Mouse (Mus musculus) lung, embryonic 16.5 days (tissue): ENCODE measurements around the gene Ocm. TPM values are rescaled to one million over a fixed set of nuclear protein-coding genes. Genes with fewer than 3 reads are reported as not detected.

ENCODE experiments used
- ATAC-seq: fragments of 200-750 bp; cut with Nextera tagmentation; 2 replicates; pipeline ENCODE4 v1.8.0; 2017; ENCODE audit warnings: low read depth, mild to moderate bottlenecking, moderate library complexity
- H3K27ac ChIP-seq: fragments of 300-500 bp; sonication (generic); 2 replicates; pipeline ENCODE4 v1.5.1; 2014; ENCODE audit warnings: mild to moderate bottlenecking, control low read depth, low read length
- H3K27me3 ChIP-seq: fragments of 300-500 bp; sonication (generic); 2 replicates; pipeline ENCODE4 v1.6.1; 2014; ENCODE audit warnings: low read depth, low read length, mixed read lengths; ENCODE audit not compliant: control insufficient read depth, insufficient read depth
- H3K36me3 ChIP-seq: fragments of 300-500 bp; sonication (generic); 2 replicates; pipeline ENCODE4 v1.6.1; 2014; ENCODE audit warnings: low read length; ENCODE audit not compliant: control insufficient read depth, insufficient read depth
- H3K4me1 ChIP-seq: fragments of 300-500 bp; sonication (generic); replicated peaks from 2 replicates; pipeline ENCODE4 v1.6.1; 2014; ENCODE audit warnings: low read length, mixed read lengths; ENCODE audit not compliant: control insufficient read depth, insufficient read depth
- H3K4me2 ChIP-seq: fragments of 300-500 bp; sonication (generic); 2 replicates; pipeline ENCODE4 v1.6.1; 2014; ENCODE audit warnings: low read depth, low read length, control low read depth
- H3K4me3 ChIP-seq: fragments of 300-500 bp; sonication (generic); 2 replicates; pipeline ENCODE4 v1.5.1; 2014; ENCODE audit warnings: mild to moderate bottlenecking, low read length, control low read depth
- H3K9ac ChIP-seq: fragments of 300-500 bp; sonication (generic); 2 replicates; pipeline ENCODE4 v1.6.1; 2014; ENCODE audit warnings: low read length, control low read depth
- H3K9me3 ChIP-seq: fragments of 300-500 bp; sonication (generic); 2 replicates; pipeline ENCODE4 v1.6.1; 2016; ENCODE audit warnings: low read length; ENCODE audit not compliant: control insufficient read depth
- WGBS: fragments of 180-500 bp; shearing (Covaris S2); extraction: QIAGEN DNeasy Blood & Tissue Kit; methylation state at CpG from one replicate; pipeline ENCODE4 v1.1.7; 2014; 5-methylcytosine and 5-hydroxymethylcytosine counted together
- polyA plus RNA-seq: library from polyadenylated mRNA; unstranded; fragments of >200 nt; fragmentation: Nextera tagmentation; extraction: Ambion mirVana; gene quantifications from 2 replicates; pipeline ENCODE4 v1.2.1, GENCODE M21; 2015

The Ocm gene
- polyA plus RNA-seq, 1 experiment from 2014 or later, result 0.24 TPM

GRCm38 (mm10) chr5:144043166-144043565 is 16.7 kb upstream of the Ocm start:
- no peak overlapping the region for H3K4me3 ChIP-seq
- no peaks in the 10 kb centered on the region for H3K9me3 ChIP-seq
- no peak overlapping the region for H3K9ac ChIP-seq
- no peak overlapping the region for H3K27ac ChIP-seq
- no peaks in the 10 kb centered on the region for H3K36me3 ChIP-seq
- H3K4me2 ChIP-seq, result no peak overlapping the region
- 80% methylated on average over 11 of the region's 11 CpGs for WGBS
- no peaks in the 10 kb centered on the region for H3K27me3 ChIP-seq
- no peak for ATAC-seq
- H3K4me1 ChIP-seq, result no peaks in the 10 kb centered on the region

- no peaks in the 10 kb centered on the region for H3K27me3 ChIP-seq
- 0 out of 2 replicates have a peak overlapping the region, but pooled peaks have one; percentile 25 for H3K9ac ChIP-seq
- no peak overlapping the region for H3K4me3 ChIP-seq
- H3K4me1 ChIP-seq, result no peaks in the 10 kb centered on the region
- peak; percentile 51; the same call in 1 of the 2 replicates for ATAC-seq
- H3K4me2 ChIP-seq, result peak overlapping the region; percentile 27
- 37% methylated on average over 11 of the region's 11 CpGs for WGBS
- no peaks in the 10 kb centered on the region for H3K36me3 ChIP-seq
- H3K27ac ChIP-seq, result no peak overlapping the region
- H3K9me3 ChIP-seq, result no peaks in the 10 kb centered on the region
Observed at GRCm38 (mm10) chr5:144040720-144041364, 14.4 kb upstream of the Ocm start.

GRCm38 (mm10) chr5:144039886-144040285 is 13.4 kb upstream of the Ocm start:
- no peak overlapping the region for H3K9ac ChIP-seq
- H3K9me3 ChIP-seq, result no peaks in the 10 kb centered on the region
- WGBS, result 82% methylated on average over 5 of the region's 5 CpGs
- H3K27me3 ChIP-seq, result no peaks in the 10 kb centered on the region
- H3K36me3 ChIP-seq, result no peaks in the 10 kb centered on the region
- no peak for ATAC-seq
- H3K4me1 ChIP-seq, result no peaks in the 10 kb centered on the region
- H3K4me3 ChIP-seq, result no peak overlapping the region
- no peak overlapping the region for H3K27ac ChIP-seq
- no peak overlapping the region for H3K4me2 ChIP-seq

GRCm38 (mm10) chr5:144039156-144039675 is 12.7 kb upstream of the Ocm start:
- Histone ChIP-seq H3K36me3 (no peaks in the 10 kb centered on the region), H3K27me3 (no peaks in the 10 kb centered on the region), H3K4me2 (no peak overlapping the region), H3K9me3 (no peaks in the 10 kb centered on the region), H3K4me3 (no peak overlapping the region), H3K4me1 (no peaks in the 10 kb centered on the region), H3K9ac (no peak overlapping the region), H3K27ac (no peak overlapping the region)
- ATAC-seq, result no peak
- 73% methylated on average over 9 of the region's 9 CpGs for WGBS

- H3K9ac ChIP-seq, result no peak overlapping the region
- no peak overlapping the region for H3K4me2 ChIP-seq
- no peaks in the 10 kb centered on the region for H3K9me3 ChIP-seq
- no peak overlapping the region for H3K4me3 ChIP-seq
- H3K27me3 ChIP-seq, result no peaks in the 10 kb centered on the region
- 55% methylated on average over 17 of the region's 17 CpGs for WGBS
- no peak overlapping the region for H3K27ac ChIP-seq
- no peaks in the 10 kb centered on the region for H3K36me3 ChIP-seq
- no peaks in the 10 kb centered on the region for H3K4me1 ChIP-seq
- ATAC-seq, result no peak
Observed at GRCm38 (mm10) chr5:144036952-144037351, 10.5 kb upstream of the Ocm start.

- no peaks in the 10 kb centered on the region for H3K27me3 ChIP-seq
- H3K27ac ChIP-seq, result no peak overlapping the region
- H3K9ac ChIP-seq, result no peak overlapping the region
- H3K36me3 ChIP-seq, result no peaks in the 10 kb centered on the region
- H3K9me3 ChIP-seq, result no peaks in the 10 kb centered on the region
- H3K4me1 ChIP-seq, result no peaks in the 10 kb centered on the region
- ATAC-seq, result no peak
- no peak overlapping the region for H3K4me3 ChIP-seq
- no peak overlapping the region for H3K4me2 ChIP-seq
- 59% methylated on average over 7 of the region's 7 CpGs for WGBS
Observed at GRCm38 (mm10) chr5:144034567-144034966, 8.1 kb upstream of the Ocm start.

- ATAC-seq, result no peak
- H3K36me3 ChIP-seq, result no peaks in the 10 kb centered on the region
- no peaks in the 10 kb centered on the region for H3K4me1 ChIP-seq
Observed at GRCm38 (mm10) chr5:144032491-144032890, 6.0 kb upstream of the Ocm start.

GRCm38 (mm10) chr5:144015845-144016244 is 10.6 kb downstream of the Ocm start:
- no peak for ATAC-seq
- Histone ChIP-seq H3K4me1 (0 out of 2 replicates have a peak, but pooled peaks cover 2% of the 10 kb centered on the region), H3K27ac (no peak overlapping the region), H3K4me3 (no peak overlapping the region), H3K9ac (no peak overlapping the region), H3K4me2 (no peak overlapping the region), H3K27me3 (no peaks in the 10 kb centered on the region), H3K36me3 (peaks cover 2% of the 10 kb centered on the region), H3K9me3 (no peaks in the 10 kb centered on the region)
- 86% methylated on average over 9 of the region's 9 CpGs for WGBS

More at GRCm38 (mm10) chr5:144032491-144032890, 6.0 kb upstream of the Ocm start:
- Histone ChIP-seq H3K9ac (no peak overlapping the region), H3K4me3 (no peak overlapping the region), H3K9me3 (no peaks in the 10 kb centered on the region), H3K4me2 (no peak overlapping the region), H3K27me3 (no peaks in the 10 kb centered on the region), H3K27ac (no peak overlapping the region)
- WGBS, result 50% methylated on average over 7 of the region's 7 CpGs

- peak overlapping the region; percentile 60 for H3K4me2 ChIP-seq
- no peaks in the 10 kb centered on the region for H3K27me3 ChIP-seq
- H3K9ac ChIP-seq, result no peak overlapping the region
- peak; percentile 57; the same call in 1 of the 2 replicates for ATAC-seq
- 0 out of 2 replicates have a peak, but pooled peaks cover 2% of the 10 kb centered on the region for H3K4me1 ChIP-seq
- WGBS, result 71% methylated on average over 3 of the region's 3 CpGs
- H3K4me3 ChIP-seq, result peak overlapping the region; percentile 98
- no peak overlapping the region for H3K27ac ChIP-seq
- H3K36me3 ChIP-seq, result peaks cover 8% of the 10 kb centered on the region
- no peaks in the 10 kb centered on the region for H3K9me3 ChIP-seq
Observed at GRCm38 (mm10) chr5:144015312-144015650, 11.2 kb downstream of the Ocm start.
